Mouse (Mus musculus) ES-Bruce4 (cell line): ENCODE results near the gene Hykk.

Experiments used
- EP300 ChIP-seq: IDR thresholded peaks from 2 replicates; pipeline ENCODE4 v1.6.1; 2011; ENCODE audit warnings: low read depth, low read length; ENCODE audit not compliant: insufficient read depth
- POLR2A ChIP-seq: IDR thresholded peaks from one replicate; pipeline ENCODE4 v1.8.1; 2011; ENCODE audit warnings: low read length; ENCODE audit not compliant: insufficient read depth

- TF ChIP-seq POLR2A (no peak), EP300 (no peak)
These were observed 65.3 kb downstream of the Hykk start for GRCm38 (mm10) chr9:54982401-54982800.
